Mouse (Mus musculus) lung, postnatal 0 days (tissue): ENCODE measurements around the gene Sipa1l1.

Source experiments
- CTCF ChIP-seq: IDR thresholded peaks from 2 replicates; pipeline ENCODE4 v1.5.1; 2016; ENCODE audit warnings: antibody characterized with exemption, mild to moderate bottlenecking
- EP300 ChIP-seq: IDR thresholded peaks from 2 replicates; pipeline ENCODE4 v1.6.1; 2016; ENCODE audit warnings: antibody characterized with exemption, mild to moderate bottlenecking, control low read depth

- TF ChIP-seq CTCF (no peak), EP300 (no peak)
Measured at GRCm38 (mm10) chr12:82224848-82225247, 55.7 kb downstream of the Sipa1l1 start.
